Mouse (Mus musculus) gastrocnemius, adult 18-20 months (tissue): ENCODE measurements around the gene Cntn1. TPM values are rescaled to one million over a fixed set of nuclear protein-coding genes. Genes with fewer than 3 reads are reported as not detected.

Experiments
- total RNA-seq, 2 experiments: library from RNA; stranded (reverse); gene quantifications; 2 replicates each; pipeline ENCODE4 v1.2.3; 2021

Cntn1 gene
- total RNA-seq, 2 experiments from 2014 or later: 0.18 to 0.24 TPM

Other genes with a start within 250 kb of the Cntn1 start
- not detected for gene Smgc, start 212.9 kb upstream of the Cntn1 start, total RNA-seq